26 mouse cellular contexts compared by ENCODE assay signal in genomic region chr9:23692768-23693441, GRCm38 (mm10).
DNase-seq lines count a peak whose midpoint lies in the region; ATAC-seq lines count a peak whose summit lies in the region.
"Had no signal": no experiment of that assay in that cellular context is flagged by ENCODE, and none has a peak within 500 bp of the region (broad histone marks: within the 10 kb centered on the region; RNA-seq: fewer than 3 reads in every experiment).

No protein-coding gene starts in this region.

- 17% methylated on average over 8 of the region's 8 CpGs for WGBS in forebrain, embryonic 15.5 days
- 59% methylated on average over 8 of the region's 8 CpGs for WGBS in forebrain, embryonic 11.5 days
- WGBS in midbrain, embryonic 12.5 days = 58% methylated on average over 8 of the region's 8 CpGs
- 38% methylated on average over 8 of the region's 8 CpGs for WGBS in midbrain, embryonic 15.5 days
- 37% methylated on average over 8 of the region's 8 CpGs for WGBS in neural tube, embryonic 14.5 days
- WGBS in intestine, embryonic 15.5 days = 65% methylated on average over 8 of the region's 8 CpGs

- H3K27ac ChIP-seq in forebrain, embryonic 15.5 days (replicated peaks) = 0 out of 2 replicates have a peak overlapping the region, but pooled peaks have one; percentile 19
- no peak overlapping the region for H3K27ac ChIP-seq in forebrain, embryonic 11.5 days (ENCODE audit: low read depth, low read length)
- H3K27ac ChIP-seq in midbrain, embryonic 12.5 days (replicated peaks) = no peak overlapping the region
- H3K27ac ChIP-seq in midbrain, embryonic 15.5 days = no peak overlapping the region
- H3K27ac ChIP-seq in neural tube, embryonic 14.5 days (ENCODE audit: low read depth, low read length) = no peak overlapping the region
- H3K27ac ChIP-seq in intestine, embryonic 15.5 days = no peak overlapping the region
- H3K27ac ChIP-seq: embryonic facial prominence, embryonic 15.5 days; left cerebral cortex, adult 2 months; limb, embryonic 12.5 days; lung, embryonic 15.5 days had no signal

- no peaks in the 10 kb centered on the region for H3K27me3 ChIP-seq in forebrain, embryonic 15.5 days
- H3K27me3 ChIP-seq in forebrain, embryonic 11.5 days (ENCODE audit: control insufficient read depth, insufficient read depth, low read length) = no peaks in the 10 kb centered on the region
- H3K27me3 ChIP-seq in midbrain, embryonic 12.5 days = no peaks in the 10 kb centered on the region
- no peaks in the 10 kb centered on the region; the same call in 1 of the 2 replicates for H3K27me3 ChIP-seq in midbrain, embryonic 15.5 days (replicated peaks)
- H3K27me3 ChIP-seq in neural tube, embryonic 14.5 days (ENCODE audit: control insufficient read depth, insufficient read depth, low read length) = no peaks in the 10 kb centered on the region
- no peaks in the 10 kb centered on the region for H3K27me3 ChIP-seq in intestine, embryonic 15.5 days (replicated peaks)
- H3K27me3 ChIP-seq: embryonic facial prominence, embryonic 15.5 days; limb, embryonic 12.5 days; lung, embryonic 15.5 days had no signal

- H3K9me3 ChIP-seq in forebrain, embryonic 15.5 days = no peaks in the 10 kb centered on the region
- H3K9me3 ChIP-seq in forebrain, embryonic 11.5 days (ENCODE audit: control insufficient read depth, low read length) = no peaks in the 10 kb centered on the region
- no peaks in the 10 kb centered on the region for H3K9me3 ChIP-seq in midbrain, embryonic 12.5 days
- H3K9me3 ChIP-seq in midbrain, embryonic 15.5 days = no peaks in the 10 kb centered on the region
- H3K9me3 ChIP-seq in neural tube, embryonic 14.5 days (ENCODE audit: control insufficient read depth, low read length) = no peaks in the 10 kb centered on the region
- no peaks in the 10 kb centered on the region for H3K9me3 ChIP-seq in intestine, embryonic 15.5 days
- H3K9me3 ChIP-seq: embryonic facial prominence, embryonic 15.5 days; limb, embryonic 12.5 days; lung, embryonic 15.5 days had no signal

- ATAC-seq in forebrain, embryonic 15.5 days (replicated peaks) = peak; percentile 91
- ATAC-seq in forebrain, embryonic 11.5 days (replicated peaks; ENCODE audit: low FRiP score) = no peak
- ATAC-seq in midbrain, embryonic 12.5 days (ENCODE audit: low FRiP score, low read depth) = peak; percentile 44; the same call in 1 of the 2 replicates
- no peak for ATAC-seq in midbrain, embryonic 15.5 days (replicated peaks)
- ATAC-seq in neural tube, embryonic 14.5 days (ENCODE audit: low read depth) = peak; percentile 63; the same call in 1 of the 2 replicates
- ATAC-seq in intestine, embryonic 15.5 days = no peak
- ATAC-seq: intestine, postnatal 0 days had no signal

- no peak overlapping the region for H3K9ac ChIP-seq in forebrain, embryonic 15.5 days (replicated peaks)
- no peak overlapping the region for H3K9ac ChIP-seq in forebrain, embryonic 11.5 days (ENCODE audit: low read length)
- H3K9ac ChIP-seq in midbrain, embryonic 12.5 days (replicated peaks) = no peak overlapping the region
- H3K9ac ChIP-seq in midbrain, embryonic 15.5 days = no peak overlapping the region
- no peak overlapping the region for H3K9ac ChIP-seq in neural tube, embryonic 14.5 days (replicated peaks; ENCODE audit: low read depth, low read length)
- no peak overlapping the region for H3K9ac ChIP-seq in intestine, embryonic 15.5 days
- H3K9ac ChIP-seq: embryonic facial prominence, embryonic 15.5 days; limb, embryonic 12.5 days; lung, embryonic 15.5 days had no signal

- peaks cover 11% of the 10 kb centered on the region for H3K4me1 ChIP-seq in forebrain, embryonic 15.5 days
- H3K4me1 ChIP-seq in forebrain, embryonic 11.5 days (replicated peaks; ENCODE audit: control insufficient read depth, insufficient read depth, low read length) = no peaks in the 10 kb centered on the region
- H3K4me1 ChIP-seq in midbrain, embryonic 12.5 days = no peaks in the 10 kb centered on the region
- H3K4me1 ChIP-seq in midbrain, embryonic 15.5 days = no peaks in the 10 kb centered on the region
- H3K4me1 ChIP-seq in neural tube, embryonic 14.5 days (ENCODE audit: control insufficient read depth, insufficient read depth, low read length) = no peaks in the 10 kb centered on the region
- H3K4me1 ChIP-seq in intestine, embryonic 15.5 days (replicated peaks) = no peaks in the 10 kb centered on the region
- H3K4me1 ChIP-seq: embryonic facial prominence, embryonic 15.5 days; limb, embryonic 12.5 days; lung, embryonic 15.5 days had no signal

- no peak overlapping the region for H3K4me2 ChIP-seq in forebrain, embryonic 15.5 days (replicated peaks)
- no peak overlapping the region for H3K4me2 ChIP-seq in forebrain, embryonic 11.5 days (ENCODE audit: low read depth, low read length, severe bottlenecking)
- H3K4me2 ChIP-seq in midbrain, embryonic 12.5 days (replicated peaks) = no peak overlapping the region
- H3K4me2 ChIP-seq in midbrain, embryonic 15.5 days = no peak overlapping the region
- H3K4me2 ChIP-seq in neural tube, embryonic 14.5 days (ENCODE audit: low read depth, low read length) = no peak overlapping the region
- H3K4me2 ChIP-seq in intestine, embryonic 15.5 days (replicated peaks) = no peak overlapping the region
- H3K4me2 ChIP-seq: embryonic facial prominence, embryonic 15.5 days; heart, embryonic 11.5 days; limb, embryonic 12.5 days; lung, embryonic 15.5 days had no signal

- no peaks in the 10 kb centered on the region for H3K36me3 ChIP-seq in forebrain, embryonic 15.5 days
- H3K36me3 ChIP-seq in forebrain, embryonic 11.5 days (ENCODE audit: control insufficient read depth, insufficient read depth, low read length) = no peaks in the 10 kb centered on the region
- no peaks in the 10 kb centered on the region for H3K36me3 ChIP-seq in midbrain, embryonic 12.5 days
- H3K36me3 ChIP-seq in midbrain, embryonic 15.5 days (replicated peaks) = no peaks in the 10 kb centered on the region
- H3K36me3 ChIP-seq in neural tube, embryonic 14.5 days (ENCODE audit: control insufficient read depth, insufficient read depth, low read length) = no peaks in the 10 kb centered on the region
- H3K36me3 ChIP-seq in intestine, embryonic 15.5 days = no peaks in the 10 kb centered on the region
- H3K36me3 ChIP-seq: embryonic facial prominence, embryonic 15.5 days; limb, embryonic 12.5 days; lung, embryonic 15.5 days had no signal

- no peak overlapping the region for H3K4me3 ChIP-seq in forebrain, embryonic 15.5 days
- H3K4me3 ChIP-seq in forebrain, embryonic 11.5 days (ENCODE audit: low read depth, low read length) = no peak overlapping the region
- H3K4me3 ChIP-seq in midbrain, embryonic 12.5 days = no peak overlapping the region
- no peak overlapping the region for H3K4me3 ChIP-seq in midbrain, embryonic 15.5 days
- H3K4me3 ChIP-seq in neural tube, embryonic 14.5 days (ENCODE audit: low read depth, low read length) = no peak overlapping the region
- H3K4me3 ChIP-seq in intestine, embryonic 15.5 days (replicated peaks) = no peak overlapping the region
- H3K4me3 ChIP-seq: embryonic facial prominence, embryonic 15.5 days; left cerebral cortex, adult 2 months; limb, embryonic 12.5 days; lung, embryonic 15.5 days had no signal

- no peak for DNase-seq in forebrain, embryonic 11.5 days (ENCODE audit: low spot score)
- DNase-seq in brain, embryonic 18.5 days (ENCODE audit: low read depth, low spot score) = peak; percentile 36
- no peak for DNase-seq in layer of hippocampus, postnatal 36 days
- DNase-seq: adrenal gland, postnatal 14 days; cerebellum, adult 2 months; cerebellum, postnatal 14 days; gastrocnemius, postnatal 25 days; heart, adult 18-20 months; heart, postnatal 36 days; kidney, adult 9 months; kidney, postnatal 14 days; layer of hippocampus, adult 9-11 months; right cerebral cortex, adult 18-20 months; spleen, adult 18-20 months; thymus, postnatal 14 days had no signal

Comparison
In these comparisons a context has a peak if more than half of its experiments do, and no peak if none do; other contexts are left out.
1. ATAC-seq: peak in forebrain, embryonic 15.5 days (single experiment), midbrain, embryonic 12.5 days (single experiment) and neural tube, embryonic 14.5 days (single experiment); none in forebrain, embryonic 11.5 days (single experiment), midbrain, embryonic 15.5 days (single experiment) and intestine, embryonic 15.5 days (single experiment).